Mouse (Mus musculus): ENCODE measurements around the gene Cpne4.

The Cpne4 gene

GRCm38 (mm10) chr9:104546986-104547385, at the start of gene Cpne4:
Gene Cpne4 (plus strand): TSS chr9:104547286.
- no peak for DNase-seq (ENCODE audit: low read depth in 1 of 2, low spot score in 2 of 2)

- no peak for DNase-seq (ENCODE audit: low read depth in 1 of 2, low spot score in 2 of 2)
These were observed 31.9 kb upstream of the Cpne4 start for GRCm38 (mm10) chr9:104515187-104515586.

- no peak for DNase-seq (ENCODE audit: low read depth in 1 of 2, low spot score in 2 of 2)
These were observed 11.6 kb upstream of the Cpne4 start for GRCm38 (mm10) chr9:104535508-104535907.

- no peak for DNase-seq (ENCODE audit: low read depth in 1 of 2, low spot score in 2 of 2)
These were observed 18.7 kb downstream of the Cpne4 start for GRCm38 (mm10) chr9:104565815-104566214.

GRCm38 (mm10) chr9:104566468-104566867, 19.4 kb downstream of the Cpne4 start:
- DNase-seq (ENCODE audit: low read depth in 1 of 2, low spot score in 2 of 2), result no peak

- DNase-seq (ENCODE audit: low read depth in 1 of 2, low spot score in 2 of 2), result no peak
These were observed 20.0 kb downstream of the Cpne4 start for GRCm38 (mm10) chr9:104567096-104567495.

GRCm38 (mm10) chr9:104569480-104570167, 22.5 kb downstream of the Cpne4 start:
- DNase-seq (ENCODE audit: low read depth in 1 of 2, low spot score in 2 of 2), result no peak

GRCm38 (mm10) chr9:104572856-104573255, 25.8 kb downstream of the Cpne4 start:
- no peak for DNase-seq (ENCODE audit: low read depth in 1 of 2, low spot score in 2 of 2)

GRCm38 (mm10) chr9:104574476-104574875, 27.4 kb downstream of the Cpne4 start:
- DNase-seq (ENCODE audit: low read depth in 1 of 2, low spot score in 2 of 2), result no peak

GRCm38 (mm10) chr9:104581921-104582624, 35.0 kb downstream of the Cpne4 start:
- no peak for DNase-seq (ENCODE audit: low read depth in 1 of 2, low spot score in 2 of 2)

GRCm38 (mm10) chr9:104582675-104583074, 35.6 kb downstream of the Cpne4 start:
- no peak for DNase-seq (ENCODE audit: low read depth in 1 of 2, low spot score in 2 of 2)

GRCm38 (mm10) chr9:104594550-104594949, 47.5 kb downstream of the Cpne4 start:
- no peak for DNase-seq (ENCODE audit: low read depth in 1 of 2, low spot score in 2 of 2)

- DNase-seq (ENCODE audit: low read depth in 1 of 2, low spot score in 2 of 2), result no peak
These were observed 47.9 kb downstream of the Cpne4 start for GRCm38 (mm10) chr9:104594979-104595378.

- DNase-seq (ENCODE audit: low read depth in 1 of 2, low spot score in 2 of 2), result no peak
These were observed 65.4 kb downstream of the Cpne4 start for GRCm38 (mm10) chr9:104612523-104612922.

- DNase-seq (ENCODE audit: low read depth in 1 of 2, low spot score in 2 of 2), result no peak
These were observed 69.6 kb downstream of the Cpne4 start for GRCm38 (mm10) chr9:104616691-104617090.

GRCm38 (mm10) chr9:104623564-104623963, 76.5 kb downstream of the Cpne4 start:
- no peak for DNase-seq (ENCODE audit: low read depth in 1 of 2, low spot score in 2 of 2)

GRCm38 (mm10) chr9:104627816-104628215, 80.7 kb downstream of the Cpne4 start:
- no peak for DNase-seq (ENCODE audit: low read depth in 1 of 2, low spot score in 2 of 2)

- no peak for DNase-seq (ENCODE audit: low read depth in 1 of 2, low spot score in 2 of 2)
These were observed 82.2 kb downstream of the Cpne4 start for GRCm38 (mm10) chr9:104629282-104629681.

- no peak for DNase-seq (ENCODE audit: low read depth in 1 of 2, low spot score in 2 of 2)
These were observed 99.4 kb downstream of the Cpne4 start for GRCm38 (mm10) chr9:104646348-104646994.

- DNase-seq (ENCODE audit: low read depth in 1 of 2, low spot score in 2 of 2), result no peak
These were observed 105.7 kb downstream of the Cpne4 start for GRCm38 (mm10) chr9:104652691-104653261.

GRCm38 (mm10) chr9:104659758-104660157, 112.7 kb downstream of the Cpne4 start:
- DNase-seq (ENCODE audit: low read depth in 1 of 2, low spot score in 2 of 2), result no peak

- DNase-seq (ENCODE audit: low read depth in 1 of 2, low spot score in 2 of 2), result no peak
These were observed 129.6 kb downstream of the Cpne4 start for GRCm38 (mm10) chr9:104676665-104677064.
